Mouse (Mus musculus) 3134 (cell line): ENCODE measurements at regions not wholly inside any gene's neighbourhood (a gene's known extent, or its start where the extent isn't known, plus 50 kb on each side); places are given as distances from the start of the nearest gene placed in this dataset.
A peak's percentile ranks its signal among the peaks of the same experiment; 100 is the strongest.

ENCODE experiments used
- DNase-seq: peaks from one replicate; pipeline ENCODE4 v3.0.0-alpha.2; 2011; ENCODE audit warnings: low spot score; ENCODE audit not compliant: insufficient read length; ENCODE audit errors: extremely low read depth

GRCm38 (mm10) chr15:64434502-64434901 is 374.2 kb upstream of the Fam49b start:
- no peak for DNase-seq

DNA sequence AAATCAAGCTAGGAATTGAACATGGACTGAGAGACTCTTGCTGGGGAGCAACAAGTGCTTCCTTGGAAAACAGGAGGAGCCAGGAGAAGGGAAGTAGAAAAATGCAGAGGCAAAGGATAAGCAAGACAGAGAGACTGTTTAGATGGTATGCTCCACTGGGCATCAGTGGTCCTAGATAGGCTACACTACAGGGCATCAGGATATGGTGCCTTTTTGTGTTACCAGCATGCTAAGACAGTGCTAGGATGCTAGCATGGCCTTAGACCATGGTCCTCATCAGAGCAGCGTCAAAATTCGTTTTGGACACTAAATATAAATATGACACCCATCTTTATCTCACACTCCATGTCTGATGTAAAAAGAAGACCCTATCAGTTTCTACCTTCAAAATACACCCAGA is 374.6 kb upstream of the Fam49b start:
- no peak for DNase-seq

- DNase-seq = no peak
These were observed 372.4 kb upstream of the Gm21798 start for GRCm38 (mm10) chr15:64445076-64445475.

DNA sequence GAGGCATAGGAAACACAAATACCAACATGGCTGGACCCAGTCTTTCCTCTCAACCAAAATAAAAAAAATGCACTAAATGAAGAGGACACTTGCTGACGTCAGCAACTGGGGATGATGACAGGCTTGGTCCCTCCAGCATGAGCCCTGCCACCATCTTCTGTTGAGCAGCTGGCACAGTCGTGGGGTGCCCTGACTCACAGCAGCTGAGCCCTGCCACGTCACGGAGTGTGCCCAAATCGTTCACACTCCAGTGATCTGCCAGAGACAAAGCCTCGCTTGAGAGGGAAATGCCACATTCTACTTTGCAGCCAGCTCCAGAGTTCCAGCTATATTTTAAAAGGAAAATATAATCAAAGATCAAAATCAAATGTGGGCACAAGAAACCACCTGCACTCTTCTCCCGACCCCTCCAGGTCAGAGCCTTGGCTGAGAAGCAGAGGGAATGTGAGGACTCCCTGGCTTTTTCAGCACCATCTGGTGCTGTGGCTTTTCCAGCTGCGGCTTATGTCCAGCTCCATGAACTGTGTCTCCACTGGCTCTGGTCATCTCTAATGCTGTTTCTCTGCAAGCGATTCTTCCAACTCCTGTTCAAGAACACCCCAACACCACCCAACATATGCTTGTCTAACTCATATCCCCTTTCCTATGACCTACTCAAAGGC is 371.0 kb upstream of the Gm21798 start:
- DNase-seq = peak; percentile 64

GRCm38 (mm10) chr15:64447239-64447952 is 370.1 kb upstream of the Gm21798 start:
- DNase-seq = no peak

DNA sequence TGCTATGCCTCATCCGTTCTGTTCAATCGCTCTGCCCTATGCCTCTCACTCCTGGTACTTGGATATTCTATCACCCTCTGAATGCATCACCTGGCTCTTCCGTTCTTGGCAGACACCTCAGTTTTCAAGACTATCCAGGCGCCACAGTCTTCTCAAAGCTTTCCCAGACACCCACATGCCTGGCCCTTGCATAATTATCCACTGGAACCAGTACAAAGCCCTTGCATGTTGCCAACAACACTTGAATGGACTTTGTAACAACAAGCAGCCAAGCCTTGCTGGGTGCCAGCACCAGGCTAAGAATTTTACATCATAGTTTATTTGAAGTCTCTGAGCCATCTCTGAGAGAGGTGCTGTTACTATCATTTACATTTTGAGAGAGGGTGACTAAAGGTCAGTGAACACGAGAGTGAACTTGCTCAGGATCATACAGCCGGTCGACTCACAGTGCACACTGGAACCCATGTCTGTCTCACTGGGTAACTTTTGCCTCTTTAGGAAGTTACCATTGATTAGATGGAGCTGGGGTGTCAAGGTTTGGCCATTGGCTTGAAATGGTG is 368.8 kb upstream of the Gm21798 start:
- no peak for DNase-seq

GRCm38 (mm10) chr15:64470743-64471142 is 346.8 kb upstream of the Gm21798 start:
- peak; percentile 70 for DNase-seq

DNA sequence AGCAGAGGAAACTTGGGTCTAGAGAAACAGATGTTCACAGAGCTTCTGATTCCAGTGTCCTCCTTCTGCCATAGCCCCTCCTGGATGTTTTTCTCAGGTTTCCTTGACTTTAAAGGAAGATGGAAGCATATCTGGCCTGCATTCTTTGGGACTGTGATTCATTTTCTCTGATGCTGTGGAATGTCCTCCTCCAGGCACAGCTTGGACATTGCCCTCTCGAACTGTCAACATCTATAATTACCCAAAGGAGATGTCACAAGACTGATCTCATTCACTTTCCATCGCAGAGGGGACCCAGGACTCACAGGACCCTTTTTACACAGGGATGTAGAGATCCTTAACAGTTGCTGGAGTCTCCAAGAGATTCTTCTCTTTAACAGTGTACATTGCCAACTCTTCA is 345.9 kb upstream of the Gm21798 start:
- DNase-seq = peak; percentile 35

GRCm38 (mm10) chr15:64474236-64474635 is 343.3 kb upstream of the Gm21798 start:
- peak; percentile 70 for DNase-seq

GRCm38 (mm10) chr15:64477131-64477530 is 340.4 kb upstream of the Gm21798 start:
- peak; percentile 71 for DNase-seq

- DNase-seq = no peak
These were observed 336.9 kb upstream of the Gm21798 start for GRCm38 (mm10) chr15:64480625-64481024.

- no peak for DNase-seq
These were observed 336.3 kb upstream of the Gm21798 start for GRCm38 (mm10) chr15:64481226-64481625.

DNA sequence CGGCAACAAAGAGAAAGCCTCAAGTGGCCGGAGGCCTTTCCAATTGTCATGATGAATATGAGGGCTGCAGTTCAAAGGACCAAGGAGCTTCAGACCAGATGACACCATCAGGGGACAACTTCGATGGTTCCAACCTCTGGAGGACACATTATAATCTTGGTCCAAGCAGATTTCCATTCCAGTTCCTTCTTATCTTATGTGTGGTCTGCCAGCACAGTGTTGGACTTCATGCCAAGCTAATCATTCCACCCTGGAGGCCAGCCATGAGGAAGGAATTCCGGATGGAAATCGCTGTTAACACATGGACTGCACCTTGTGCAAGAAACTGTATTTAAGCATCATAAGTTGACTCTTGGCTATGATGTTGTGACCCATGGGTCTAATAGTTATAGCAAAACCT is 334.5 kb upstream of the Gm21798 start:
- DNase-seq = peak; percentile 40

DNA sequence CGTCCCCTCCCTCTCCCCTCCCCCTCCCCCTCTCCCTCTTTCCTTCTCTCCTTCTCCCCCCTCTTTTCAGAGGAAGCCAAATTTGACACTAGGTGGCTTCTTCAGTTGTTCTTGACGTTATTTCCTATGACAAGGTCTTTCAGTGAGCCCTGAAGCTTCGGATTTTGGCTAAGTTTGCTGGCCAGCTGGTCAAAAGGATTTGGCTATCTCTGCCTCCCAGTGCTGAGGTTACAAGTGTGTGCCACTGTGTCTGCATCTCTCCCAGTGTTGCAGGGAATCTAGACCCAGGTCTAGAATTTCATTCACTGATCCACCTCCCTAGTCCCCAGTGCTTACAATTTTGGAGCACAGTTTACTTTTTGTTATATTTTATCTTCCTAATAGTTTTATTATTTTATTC is 329.7 kb upstream of the Gm21798 start:
- DNase-seq = no peak

GRCm38 (mm10) chr15:64500783-64501182 is 316.7 kb upstream of the Gm21798 start:
- peak; percentile 62 for DNase-seq

- DNase-seq = no peak
These were observed 316.0 kb upstream of the Gm21798 start for GRCm38 (mm10) chr15:64501479-64501878.

DNA sequence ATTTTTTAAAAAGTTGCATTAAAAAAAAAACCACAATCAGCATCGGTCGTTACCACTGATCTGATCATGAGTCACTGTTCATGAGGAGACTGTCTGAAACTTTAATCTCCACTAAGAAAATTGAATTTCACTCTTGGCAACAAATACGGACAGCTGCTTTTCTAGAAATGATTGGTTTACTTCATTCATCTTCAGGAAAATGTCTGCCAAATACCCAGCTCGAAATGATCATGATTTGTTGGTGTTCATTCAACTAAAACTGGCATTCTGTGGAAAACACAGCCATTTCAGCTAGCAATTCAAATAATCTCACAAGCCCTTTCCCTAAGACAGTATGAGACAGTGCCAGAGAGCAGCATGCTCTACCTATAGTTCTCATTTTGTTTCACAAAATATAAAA is 312.7 kb upstream of the Gm21798 start:
- no peak for DNase-seq

DNA sequence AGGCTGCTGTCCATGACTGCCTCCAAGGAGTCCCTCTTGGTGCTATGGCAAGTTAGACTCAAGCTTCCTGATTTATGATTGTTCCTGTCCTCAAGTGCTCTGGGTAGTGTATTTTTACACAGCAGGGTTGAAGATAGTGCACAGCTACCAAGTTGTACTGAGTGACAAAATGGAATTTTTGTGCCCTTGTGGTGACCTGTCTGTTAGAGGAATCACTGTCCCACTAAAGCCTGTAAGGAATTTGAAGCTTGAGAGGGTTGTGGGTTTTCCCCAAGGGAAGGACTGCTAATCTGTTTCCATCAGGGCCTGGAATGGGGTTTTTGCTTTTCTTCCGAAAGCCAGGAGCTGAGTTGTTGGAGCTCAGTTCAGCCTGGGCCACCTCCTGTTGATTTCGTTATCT is 306.8 kb upstream of the Gm21798 start:
- no peak for DNase-seq

DNA sequence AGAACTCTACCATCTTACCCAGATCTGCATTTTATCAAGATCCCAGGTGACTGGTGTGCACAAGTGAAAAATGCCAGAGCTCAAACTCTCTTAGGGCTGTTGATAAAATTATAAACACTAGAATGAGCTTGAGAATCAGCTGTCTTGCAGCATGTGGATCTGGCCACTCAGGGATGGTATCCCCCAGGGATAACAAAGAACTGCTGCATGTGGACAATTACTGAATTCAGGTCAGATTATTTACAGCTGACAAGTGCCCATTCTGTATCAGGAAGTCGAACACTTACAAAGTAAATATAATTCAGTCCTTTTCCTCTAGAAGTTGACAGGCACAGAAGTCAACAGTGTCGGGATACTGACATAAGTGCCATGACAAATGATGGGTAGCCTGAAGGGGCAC is 306.3 kb upstream of the Gm21798 start:
- no peak for DNase-seq

GRCm38 (mm10) chr15:64512615-64513014 is 304.9 kb upstream of the Gm21798 start:
- no peak for DNase-seq

DNA sequence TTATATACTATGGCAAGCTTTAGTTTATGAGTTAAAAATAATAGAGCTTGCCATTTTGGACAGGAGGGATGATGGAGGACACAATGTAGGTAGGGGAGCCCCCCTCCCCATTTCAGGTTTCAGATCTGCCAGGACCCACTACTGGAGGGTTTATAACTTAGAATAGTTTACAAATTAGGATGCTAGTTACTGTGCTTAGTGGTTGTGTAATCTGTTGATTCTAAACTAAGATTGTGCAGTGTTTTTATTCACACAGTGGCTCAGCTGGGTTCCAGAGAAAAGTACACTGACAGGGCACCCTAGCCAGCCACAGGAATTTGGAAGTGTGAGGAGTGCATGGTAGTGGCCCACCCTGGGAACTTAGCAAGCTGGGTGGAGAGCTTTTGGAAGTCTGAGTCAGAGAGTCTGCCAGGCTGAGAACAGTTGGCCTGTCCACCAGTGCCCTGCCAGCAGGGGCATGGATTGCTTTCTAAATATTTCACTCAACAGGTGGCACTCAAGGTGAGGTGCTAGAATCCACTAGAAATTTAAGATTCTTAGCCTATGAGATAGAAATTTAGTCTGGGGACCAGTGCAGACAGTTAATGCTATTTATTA is 303.9 kb upstream of the Gm21798 start:
- peak; percentile 50 for DNase-seq

DNA sequence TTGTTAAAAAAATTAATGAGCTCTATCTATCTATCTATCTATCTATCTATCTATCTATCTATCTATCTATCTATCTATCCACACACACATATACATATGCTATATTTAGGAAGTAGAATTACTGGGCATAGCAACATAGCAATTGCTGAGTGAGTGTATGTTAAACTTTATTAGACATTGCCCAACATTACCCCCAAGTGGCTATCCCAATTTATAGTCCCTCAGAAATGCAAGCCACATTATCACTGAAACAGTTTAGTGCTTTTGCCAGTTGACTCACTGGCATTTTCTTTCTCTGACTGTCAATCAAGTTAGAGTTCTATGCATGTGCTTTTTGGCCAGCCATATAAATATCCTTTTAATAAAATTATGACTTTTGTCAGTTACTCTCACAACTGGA is 302.3 kb upstream of the Gm21798 start:
- DNase-seq = no peak
